Mouse (Mus musculus): ENCODE results near the gene Tshz2.

GRCm38 (mm10) chr2:169802241-169802640 lies 169.4 kb downstream of the Tshz2 start:
- no peak for TF ChIP-seq POLR2A (IDR thresholded peaks at IDR 0.05; ENCODE audit: low read depth, low read length)
- no peak for TF ChIP-seq CTCF (IDR thresholded peaks at IDR 0.05; ENCODE audit: extremely low read depth, insufficient read length, insufficient replicate concordance, low read depth, low read length)

All from small intestine, adult 2 months (tissue).